ENCODE assay signal across 8 mouse cellular contexts in the genomic region with DNA sequence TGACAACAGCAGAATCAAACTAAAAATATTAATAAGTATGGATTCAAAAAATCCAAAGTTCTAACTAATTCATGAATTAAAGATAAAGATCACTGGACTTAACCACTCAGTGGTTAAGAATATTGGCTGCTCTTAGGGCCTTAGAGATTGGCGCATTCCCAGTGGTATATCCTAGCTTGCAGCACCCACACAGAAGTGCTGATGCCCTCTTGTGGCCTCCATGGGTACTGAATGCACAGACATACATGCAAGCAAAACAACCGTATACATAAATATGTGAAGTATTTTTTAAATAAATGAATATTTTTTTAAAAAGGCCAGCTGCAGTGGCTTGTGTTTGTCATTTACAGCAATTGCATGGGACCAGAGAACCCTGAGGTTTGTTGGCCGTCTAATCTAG. TPM values are rescaled to one million over a fixed set of nuclear protein-coding genes. Genes with fewer than 3 reads are reported as not detected.
DNase-seq lines count a peak whose midpoint lies in the region; ATAC-seq lines count a peak whose summit lies in the region.

No protein-coding gene starts in this region.

- no peak overlapping the region for H3K4me3 ChIP-seq in lung, embryonic 16.5 days (ENCODE audit: low read length)

- peak; percentile 56; the same call in 1 of the 2 replicates for ATAC-seq in lung, embryonic 16.5 days (ENCODE audit: low read depth)

- no peak overlapping the region for H3K27ac ChIP-seq in lung, embryonic 16.5 days (ENCODE audit: low read length)

- DNase-seq in A20 (ENCODE audit: low read depth, low spot score), result peak; percentile 57
- peak; percentile 85 for DNase-seq in ES-CJ7 (ENCODE audit: low read depth, low spot score)
- peak; percentile 63 for DNase-seq in c-Kit-positive CD71-positive TER-119-positive erythroid progenitor cells, embryonic 14.5 days (ENCODE audit: low spot score)
- DNase-seq in forelimb bud, embryonic 11.5 days (ENCODE audit: low read depth, low spot score), result peak; percentile 78
- DNase-seq in kidney, postnatal 14 days, result peak; percentile 86
- DNase-seq in skeletal muscle tissue, adult 2 months (ENCODE audit: low read depth, low spot score), result peak; percentile 62
- peak; percentile 22 for DNase-seq in yolk sac, embryonic 10.5 days (ENCODE audit: low spot score)

- WGBS in lung, embryonic 16.5 days, result 48% methylated on average over 3 of the region's 3 CpGs

- no peaks in the 10 kb centered on the region for H3K4me1 ChIP-seq in lung, embryonic 16.5 days (replicated peaks; ENCODE audit: control insufficient read depth, insufficient read depth, low read length)

- no peaks in the 10 kb centered on the region for H3K9me3 ChIP-seq in lung, embryonic 16.5 days (ENCODE audit: control insufficient read depth, low read length)

- H3K9ac ChIP-seq in lung, embryonic 16.5 days (ENCODE audit: low read length), result no peak overlapping the region

- peaks cover 4% of the 10 kb centered on the region; the same call in 1 of the 2 replicates for H3K36me3 ChIP-seq in lung, embryonic 16.5 days (ENCODE audit: control insufficient read depth, insufficient read depth, low read length)

- no peaks in the 10 kb centered on the region for H3K27me3 ChIP-seq in lung, embryonic 16.5 days (ENCODE audit: control insufficient read depth, insufficient read depth, low read depth, low read length)

- no peak overlapping the region for H3K4me2 ChIP-seq in lung, embryonic 16.5 days (ENCODE audit: low read depth, low read length)

RNA-seq across cellular contexts. Expression of a gene that starts 48.0 kb away (rescaled TPM):
- polyA plus RNA-seq in lung, embryonic 16.5 days (2015; fragmentation: Nextera tagmentation; extraction: Ambion mirVana), result 0.06 and 0.08 TPM in 2 replicates

RNA-seq across cellular contexts. Expression of a gene that starts 57.3 kb away (rescaled TPM):
- 53.2 and 55.8 TPM in 2 replicates for polyA plus RNA-seq in lung, embryonic 16.5 days (2015; fragmentation: Nextera tagmentation; extraction: Ambion mirVana)

Comparison
In these comparisons a context has a peak if more than half of its experiments do, and no peak if none do; other contexts are left out.
1. DNase-seq: peak in every context shown above with its lines; median percentile 86 in kidney, postnatal 14 days; 85 in ES-CJ7; 78 in forelimb bud, embryonic 11.5 days; 63 in c-Kit-positive CD71-positive TER-119-positive erythroid progenitor cells, embryonic 14.5 days; 62 in skeletal muscle tissue, adult 2 months; 57 in A20; 22 in yolk sac, embryonic 10.5 days.